Mouse (Mus musculus): Measurements from ENCODE around the gene Mylk4. TPM values are rescaled to one million over a fixed set of nuclear protein-coding genes. Genes with fewer than 3 reads are reported as not detected.

The Mylk4 gene
- polyA plus RNA-seq, 1 experiment = 0.66 TPM

GRCm38 (mm10) chr13:32806820-32807219, 23.1 kb upstream of the Mylk4 start:
- no peak overlapping the region for H3K4me3 ChIP-seq (ENCODE audit: insufficient read depth, low read depth, low read length)
- TF ChIP-seq CTCF (conservative IDR thresholded peaks at IDR 0.05; ENCODE audit: insufficient read depth, insufficient read length, low read depth, low read length) = no peak
- TF ChIP-seq POLR2A (IDR thresholded peaks at IDR 0.05; ENCODE audit: low read depth, low read length) = no peak
- WGBS = 84% methylated on average over 7 of the region's 7 CpGs
- peaks cover 1% of the 10 kb centered on the region; the same call in 1 of the 2 replicates for H3K36me3 ChIP-seq (ENCODE audit: control insufficient read depth, insufficient read depth, low read length)
- no peaks in the 10 kb centered on the region for H3K27me3 ChIP-seq (replicated peaks; ENCODE audit: control insufficient read depth, insufficient read depth, low read length)
- no peak for DNase-seq
- no peak overlapping the region for H3K27ac ChIP-seq (ENCODE audit: insufficient read depth, low read depth, low read length)
- H3K4me1 ChIP-seq (ENCODE audit: control insufficient read depth, insufficient read depth, low read length) = no peaks in the 10 kb centered on the region

- TF ChIP-seq POLR2A (IDR thresholded peaks at IDR 0.05; ENCODE audit: low read depth, low read length) (no peak), CTCF (conservative IDR thresholded peaks at IDR 0.05; ENCODE audit: insufficient read depth, insufficient read length, low read depth, low read length) (no peak)
- no peak overlapping the region for H3K27ac ChIP-seq (ENCODE audit: insufficient read depth, low read depth, low read length)
- peaks cover 1% of the 10 kb centered on the region; the same call in 1 of the 2 replicates for H3K36me3 ChIP-seq (ENCODE audit: control insufficient read depth, insufficient read depth, low read length)
- DNase-seq = no peak
- 75% methylated on average over 4 of the region's 4 CpGs for WGBS
- no peaks in the 10 kb centered on the region for H3K27me3 ChIP-seq (replicated peaks; ENCODE audit: control insufficient read depth, insufficient read depth, low read length)
- H3K4me3 ChIP-seq (ENCODE audit: insufficient read depth, low read depth, low read length) = no peak overlapping the region
- no peaks in the 10 kb centered on the region for H3K4me1 ChIP-seq (ENCODE audit: control insufficient read depth, insufficient read depth, low read length)
Measured at GRCm38 (mm10) chr13:32803701-32804345, 20.1 kb upstream of the Mylk4 start.

GRCm38 (mm10) chr13:32802259-32803081, 18.7 kb upstream of the Mylk4 start, which contains the start of gene D930007J09Rik:
D930007J09Rik (minus strand) TSS chr13:32802849.
- WGBS = under 1% methylated on average over 95 of the region's 95 CpGs
- H3K4me3 ChIP-seq (ENCODE audit: insufficient read depth, low read depth, low read length) = peak within 1 kb of the TSS; percentile 76
- H3K27me3 ChIP-seq (replicated peaks; ENCODE audit: control insufficient read depth, insufficient read depth, low read length) = no peaks in the 10 kb centered on the region
- peak; percentile 33 for DNase-seq
- no peaks in the 10 kb centered on the region for H3K4me1 ChIP-seq (ENCODE audit: control insufficient read depth, insufficient read depth, low read length)
- peaks cover 1% of the 10 kb centered on the region; the same call in 1 of the 2 replicates for H3K36me3 ChIP-seq (ENCODE audit: control insufficient read depth, insufficient read depth, low read length)
- TF ChIP-seq POLR2A (IDR thresholded peaks at IDR 0.05; ENCODE audit: low read depth, low read length) (no peak), CTCF (conservative IDR thresholded peaks at IDR 0.05; ENCODE audit: insufficient read depth, insufficient read length, low read depth, low read length) (no peak)
- peak within 1 kb of the TSS; percentile 32 for H3K27ac ChIP-seq (ENCODE audit: insufficient read depth, low read depth, low read length)

GRCm38 (mm10) chr13:32801693-32802221, 18.0 kb upstream of the Mylk4 start, which contains the start of gene Wrnip1:
Wrnip1 (plus strand) TSS chr13:32802038.
- under 1% methylated on average over 51 of the region's 51 CpGs for WGBS
- H3K4me1 ChIP-seq (ENCODE audit: control insufficient read depth, insufficient read depth, low read length) = no peaks in the 10 kb centered on the region
- peak within 1 kb of the TSS; percentile 32 for H3K27ac ChIP-seq (ENCODE audit: insufficient read depth, low read depth, low read length)
- TF ChIP-seq CTCF (conservative IDR thresholded peaks at IDR 0.05; ENCODE audit: insufficient read depth, insufficient read length, low read depth, low read length) (0 out of 2 replicates have a peak, but pooled peaks have one; percentile 19), POLR2A (IDR thresholded peaks at IDR 0.05; ENCODE audit: low read depth, low read length) (peak; percentile 7)
- peaks cover 1% of the 10 kb centered on the region; the same call in 1 of the 2 replicates for H3K36me3 ChIP-seq (ENCODE audit: control insufficient read depth, insufficient read depth, low read length)
- DNase-seq = peak; percentile 99
- no peaks in the 10 kb centered on the region for H3K27me3 ChIP-seq (replicated peaks; ENCODE audit: control insufficient read depth, insufficient read depth, low read length)
- H3K4me3 ChIP-seq (ENCODE audit: insufficient read depth, low read depth, low read length) = peak within 1 kb of the TSS; percentile 76

- peak; percentile 15 for DNase-seq
- TF ChIP-seq CTCF (conservative IDR thresholded peaks at IDR 0.05; ENCODE audit: insufficient read depth, insufficient read length, low read depth, low read length) = no peak
- TF ChIP-seq POLR2A (IDR thresholded peaks at IDR 0.05; ENCODE audit: low read depth, low read length) = no peak
- no peaks in the 10 kb centered on the region for H3K36me3 ChIP-seq (ENCODE audit: control insufficient read depth, insufficient read depth, low read length)
- H3K4me3 ChIP-seq (ENCODE audit: insufficient read depth, low read depth, low read length) = no peak overlapping the region
- no peak overlapping the region for H3K27ac ChIP-seq (ENCODE audit: insufficient read depth, low read depth, low read length)
- no peaks in the 10 kb centered on the region for H3K27me3 ChIP-seq (replicated peaks; ENCODE audit: control insufficient read depth, insufficient read depth, low read length)
- H3K4me1 ChIP-seq (ENCODE audit: control insufficient read depth, insufficient read depth, low read length) = no peaks in the 10 kb centered on the region
Measured at GRCm38 (mm10) chr13:32800859-32801258, 17.1 kb upstream of the Mylk4 start.

- H3K27ac ChIP-seq (ENCODE audit: insufficient read depth, low read depth, low read length) = no peak overlapping the region
- no peaks in the 10 kb centered on the region for H3K27me3 ChIP-seq (replicated peaks; ENCODE audit: control insufficient read depth, insufficient read depth, low read length)
- no peaks in the 10 kb centered on the region; the same call in 1 of the 2 replicates for H3K4me1 ChIP-seq (ENCODE audit: control insufficient read depth, insufficient read depth, low read length)
- no peaks in the 10 kb centered on the region for H3K36me3 ChIP-seq (ENCODE audit: control insufficient read depth, insufficient read depth, low read length)
- DNase-seq = peak; percentile 46
- WGBS = 60% methylated on average over 2 of the region's 2 CpGs
- no peak overlapping the region for H3K4me3 ChIP-seq (ENCODE audit: insufficient read depth, low read depth, low read length)
- TF ChIP-seq CTCF (conservative IDR thresholded peaks at IDR 0.05; ENCODE audit: insufficient read depth, insufficient read length, low read depth, low read length) = no peak
- TF ChIP-seq POLR2A (IDR thresholded peaks at IDR 0.05; ENCODE audit: low read depth, low read length) = no peak
Measured at GRCm38 (mm10) chr13:32799131-32799530, 15.4 kb upstream of the Mylk4 start.

Data from kidney, adult 2 months (tissue).